Mouse (Mus musculus) spleen, adult 10 weeks (tissue): ENCODE measurements around the gene Gm49353. TPM values are rescaled to one million over a fixed set of nuclear protein-coding genes. Genes with fewer than 3 reads are reported as not detected.

ENCODE experiments used
- polyA plus RNA-seq: library from polyadenylated mRNA; stranded (reverse); fragments of 350-450 nt; fragmentation: Illumina TruSeq; extraction: RNeasy Lipid Tissue Mini Kit (QIAGEN cat#74804); gene quantifications from one replicate; pipeline ENCODE4 v1.2.3, GENCODE M21; 2015; ENCODE audit warnings: low replicate concordance; ENCODE audit not compliant: insufficient read depth

Gm49353 gene
- polyA plus RNA-seq: not detected

DNA sequence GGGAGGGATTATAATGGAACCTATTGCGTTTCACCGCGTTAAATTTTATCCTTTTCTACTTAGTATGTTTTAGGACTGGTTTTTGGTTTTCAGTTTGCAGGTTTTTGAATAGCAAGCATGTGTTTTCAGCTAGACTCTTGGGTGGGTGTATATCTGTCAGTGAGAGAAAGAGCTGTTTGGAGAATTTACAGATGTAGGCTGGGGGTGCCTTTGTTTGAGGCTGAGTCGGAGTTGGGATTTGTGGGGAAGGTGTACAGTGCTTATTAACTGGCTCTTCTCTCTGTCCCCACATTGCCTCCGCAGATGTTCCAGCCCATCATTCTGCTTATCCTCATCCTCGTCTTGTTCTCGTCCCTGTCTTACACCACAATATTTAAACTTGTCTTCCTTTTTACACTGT, at the start of gene Gm49353:
Gene Gm49353 (plus strand): TSS at position 313 of the 400 bp plus-strand sequence.

DNA sequence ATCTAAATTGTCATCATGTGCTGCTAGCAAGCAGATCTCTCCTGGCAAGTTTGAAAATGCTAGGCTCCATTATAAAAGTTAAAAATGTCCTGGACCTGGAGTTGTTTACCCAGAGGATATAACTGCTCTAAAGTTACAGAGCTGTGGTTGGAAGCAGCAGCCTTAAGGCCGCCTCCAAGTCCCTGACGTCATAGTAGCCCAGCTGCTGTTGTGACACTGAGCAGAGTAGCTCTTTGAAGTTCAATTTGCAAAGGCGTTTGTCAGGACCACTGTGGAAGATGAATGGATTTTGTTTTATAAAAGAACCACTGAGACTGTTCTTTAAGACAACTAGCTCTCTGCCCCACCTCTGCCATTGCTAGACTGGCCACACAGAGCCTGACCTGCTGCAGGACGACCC, 12.7 kb downstream of the Gm49353 start, which contains the start of gene 9330159F19Rik:
Gene 9330159F19Rik (plus strand): TSS at position 154 of the 400 bp plus-strand sequence.

Other genes with a start within 250 kb of the Gm49353 start
- gene 2310057J18Rik, start 212.7 kb upstream of the Gm49353 start, polyA plus RNA-seq: not detected
- not detected for gene Soga3, start 55.1 kb upstream of the Gm49353 start, polyA plus RNA-seq
- 0.26 TPM for gene 9330159F19Rik, start 12.7 kb downstream of the Gm49353 start, polyA plus RNA-seq
- gene Echdc1, start 114.2 kb downstream of the Gm49353 start, polyA plus RNA-seq: 37.0 TPM
- 93.9 TPM for gene Rnf146, start 163.5 kb downstream of the Gm49353 start, polyA plus RNA-seq